Mouse (Mus musculus) stomach, postnatal 0 days (tissue): ENCODE results near the gene Uckl1. TPM values are rescaled to one million over a fixed set of nuclear protein-coding genes. Genes with fewer than 3 reads are reported as not detected.

Source experiments
- ATAC-seq: fragments of 200-750 bp; cut with Nextera tagmentation; 2 replicates; pipeline ENCODE4 v1.8.0; 2017; ENCODE audit not compliant: low FRiP score, low TSS enrichment
- DNase-seq: peaks from one replicate; pipeline ENCODE4 v3.0.0-alpha.2; 2016; ENCODE audit warnings: low spot score
- H3K27ac ChIP-seq: fragments of 300-500 bp; sonication (generic); replicated peaks from 2 replicates; pipeline ENCODE4 v1.5.1; 2014; ENCODE audit warnings: mild to moderate bottlenecking, control low read depth
- H3K27me3 ChIP-seq: fragments of 300-500 bp; sonication (generic); 2 replicates; pipeline ENCODE4 v1.6.1; 2014; ENCODE audit warnings: low read length; ENCODE audit not compliant: control insufficient read depth, insufficient read depth
- H3K36me3 ChIP-seq: fragments of 300-500 bp; sonication (generic); 2 replicates; pipeline ENCODE4 v1.6.1; 2014; ENCODE audit warnings: low read length, mixed read lengths; ENCODE audit not compliant: control insufficient read depth, insufficient read depth
- H3K4me1 ChIP-seq: fragments of 300-500 bp; sonication (generic); replicated peaks from 2 replicates; pipeline ENCODE4 v1.6.1; 2014; ENCODE audit warnings: antibody characterized with exemption; ENCODE audit not compliant: control insufficient read depth, insufficient read depth
- H3K4me2 ChIP-seq: fragments of 300-500 bp; sonication (generic); replicated peaks from 2 replicates; pipeline ENCODE4 v1.6.1; 2014; ENCODE audit warnings: low read depth, mild to moderate bottlenecking, control low read depth, moderate library complexity
- H3K4me3 ChIP-seq: fragments of 300-500 bp; sonication (generic); 2 replicates; pipeline ENCODE4 v1.5.1; 2014; ENCODE audit warnings: low read depth, low read length, control low read depth
- H3K9ac ChIP-seq: fragments of 300-500 bp; sonication (generic); 2 replicates; pipeline ENCODE4 v1.6.1; 2014; ENCODE audit warnings: mild to moderate bottlenecking, low read length, control low read depth, mixed read lengths
- H3K9me3 ChIP-seq: fragments of 300-500 bp; sonication (generic); 2 replicates; pipeline ENCODE4 v1.6.1; 2016; ENCODE audit warnings: low read length; ENCODE audit not compliant: control insufficient read depth
- CTCF ChIP-seq: IDR thresholded peaks from 2 replicates; pipeline ENCODE4 v1.5.1; 2016; ENCODE audit warnings: antibody characterized with exemption, low read depth, mild to moderate bottlenecking, moderate library complexity
- EP300 ChIP-seq: optimal IDR thresholded peaks from 2 replicates; pipeline ENCODE3; 2016; ENCODE audit warnings: antibody characterized with exemption
- WGBS: fragments of 180-500 bp; shearing (Covaris S2); extraction: QIAGEN DNeasy Blood & Tissue Kit; methylation state at CpG from one replicate; pipeline ENCODE4 v1.1.7; 2014; 5-methylcytosine and 5-hydroxymethylcytosine counted together
- polyA plus RNA-seq: library from polyadenylated mRNA; unstranded; fragments of >200 nt; fragmentation: Nextera tagmentation; extraction: Ambion mirVana; gene quantifications from 2 replicates; pipeline ENCODE4 v1.2.1, GENCODE M21; 2015

Gene Uckl1
- polyA plus RNA-seq, 1 experiment from 2014 or later = 39.7 TPM

- Histone ChIP-seq H3K4me3 (no peak overlapping the region), H3K36me3 (peaks cover 23% of the 10 kb centered on the region), H3K4me2 (no peak overlapping the region), H3K9me3 (no peaks in the 10 kb centered on the region), H3K9ac (no peak overlapping the region), H3K27me3 (no peaks in the 10 kb centered on the region), H3K27ac (no peak overlapping the region), H3K4me1 (no peaks in the 10 kb centered on the region)
- ATAC-seq (no peak), DNase-seq (no peak)
- 92% methylated on average over 7 of the region's 7 CpGs for WGBS
- no peak for TF ChIP-seq CTCF
- TF ChIP-seq EP300 = no peak
Measured at GRCm38 (mm10) chr2:181546142-181546541, 38.5 kb downstream of the Uckl1 start.

- DNase-seq (no peak), ATAC-seq (no peak)
- Histone ChIP-seq H3K4me3 (no peak overlapping the region), H3K4me2 (no peak overlapping the region), H3K4me1 (no peaks in the 10 kb centered on the region), H3K9ac (no peak overlapping the region), H3K27ac (no peak overlapping the region), H3K27me3 (no peaks in the 10 kb centered on the region), H3K36me3 (no peaks in the 10 kb centered on the region), H3K9me3 (no peaks in the 10 kb centered on the region)
- 76% methylated on average over 6 of the region's 6 CpGs for WGBS
- TF ChIP-seq EP300 (no peak), CTCF (peak; percentile 11; the same call in 1 of the 2 replicates)
Measured at GRCm38 (mm10) chr2:181541761-181542380, 42.8 kb downstream of the Uckl1 start.

DNA sequence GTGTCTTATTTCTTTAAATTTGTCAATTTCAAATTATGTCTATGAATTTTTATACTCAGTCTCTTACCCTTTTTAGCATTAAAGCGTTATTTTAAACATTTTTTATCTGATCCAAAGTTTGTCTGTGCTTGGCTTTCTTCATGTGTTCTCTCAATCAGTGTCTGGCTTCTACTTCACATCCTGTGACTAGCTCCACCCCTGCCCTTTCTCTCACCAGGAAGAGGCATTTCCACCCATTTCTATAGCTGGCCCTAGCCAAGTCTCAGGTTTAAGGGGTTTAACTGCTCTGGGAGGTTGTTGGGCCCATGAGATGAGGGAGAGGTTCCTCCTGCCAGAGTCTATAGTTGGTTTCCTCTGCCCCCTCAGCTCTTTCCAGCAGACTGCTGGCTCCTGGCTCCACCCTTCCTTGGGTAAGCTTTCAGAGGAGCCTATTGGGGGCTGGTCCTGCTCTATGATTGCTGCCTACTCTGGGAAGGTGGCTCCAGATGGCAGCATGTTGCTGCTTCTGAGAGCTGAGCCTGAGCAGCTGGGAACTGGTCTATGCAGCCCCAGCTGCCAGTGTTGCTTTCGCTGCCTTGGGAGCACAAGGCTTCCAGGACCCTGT, 47.1 kb downstream of the Uckl1 start:
- 76% methylated on average over 2 of the region's 2 CpGs for WGBS
- DNase-seq = no peak
- no peak overlapping the region for H3K4me2 ChIP-seq

DNA sequence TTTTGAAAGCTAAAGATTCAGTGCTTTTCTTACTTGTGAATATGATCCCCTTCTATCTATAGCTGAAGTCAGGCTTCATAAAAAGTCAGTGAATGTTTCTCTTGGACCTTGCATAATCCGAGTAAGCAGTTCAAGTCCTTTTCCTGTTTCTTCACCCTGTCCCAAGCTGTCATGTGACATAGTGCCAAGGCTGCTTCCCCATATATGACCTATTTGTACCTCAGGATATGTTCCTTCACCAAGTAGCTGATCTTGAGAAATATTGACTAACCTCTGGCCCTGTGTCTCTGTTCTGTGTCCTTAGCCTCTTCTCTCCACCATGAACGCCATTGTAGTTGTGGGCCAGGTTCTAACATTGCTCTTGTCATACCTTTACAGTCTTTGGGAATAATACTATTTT, 48.3 kb downstream of the Uckl1 start:
- DNase-seq (no peak), ATAC-seq (no peak)
- H3K27me3 ChIP-seq = no peaks in the 10 kb centered on the region
- no peak overlapping the region for H3K4me3 ChIP-seq
- no peaks in the 10 kb centered on the region for H3K9me3 ChIP-seq
- no peaks in the 10 kb centered on the region for H3K4me1 ChIP-seq
- H3K9ac ChIP-seq = no peak overlapping the region
- H3K27ac ChIP-seq = no peak overlapping the region
- WGBS = 80% methylated on average over 2 of the region's 2 CpGs
- no peak for TF ChIP-seq EP300
- no peak for TF ChIP-seq CTCF
- no peak overlapping the region for H3K4me2 ChIP-seq
- no peaks in the 10 kb centered on the region for H3K36me3 ChIP-seq

More for the DNA sequence above, 47.1 kb downstream of the Uckl1 start:
- ATAC-seq = peak; percentile 73
- Histone ChIP-seq H3K4me1 (no peaks in the 10 kb centered on the region), H3K27ac (peak overlapping the region; percentile 56; the same call in 1 of the 2 replicates), H3K36me3 (no peaks in the 10 kb centered on the region), H3K4me3 (no peak overlapping the region), H3K27me3 (no peaks in the 10 kb centered on the region), H3K9me3 (no peaks in the 10 kb centered on the region), H3K9ac (no peak overlapping the region)
- TF ChIP-seq EP300 = no peak
- no peak for TF ChIP-seq CTCF

GRCm38 (mm10) chr2:181532589-181532988, 52.1 kb downstream of the Uckl1 start:
- WGBS = 86% methylated on average over 3 of the region's 3 CpGs

DNA sequence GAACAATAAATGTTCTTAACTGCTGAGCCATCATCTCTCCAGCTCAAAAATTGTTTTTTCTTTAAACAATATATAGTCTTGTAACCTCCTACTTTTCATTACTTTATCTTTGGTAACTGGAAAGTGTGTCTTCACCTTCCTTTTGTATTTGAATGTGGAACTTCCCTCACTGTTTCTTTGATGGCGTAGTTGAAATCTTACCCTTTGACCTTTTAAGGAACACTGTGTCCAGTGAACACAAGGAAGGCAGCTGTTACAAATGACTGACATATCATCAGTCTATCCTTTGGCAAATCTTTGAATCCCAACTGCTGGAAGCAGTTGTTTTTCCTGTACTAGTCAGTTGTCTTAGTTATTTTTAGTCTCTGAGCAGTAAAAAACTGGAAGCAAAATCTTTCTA, 55.6 kb downstream of the Uckl1 start:
- H3K4me1 ChIP-seq = no peaks in the 10 kb centered on the region
- 78% methylated on average over 1 of the region's 1 CpGs for WGBS
- no peaks in the 10 kb centered on the region for H3K27me3 ChIP-seq
- H3K27ac ChIP-seq = no peak overlapping the region
- no peak overlapping the region for H3K4me2 ChIP-seq
- H3K36me3 ChIP-seq = no peaks in the 10 kb centered on the region; the same call in 1 of the 2 replicates
- H3K4me3 ChIP-seq = no peak overlapping the region
- TF ChIP-seq CTCF = no peak
- TF ChIP-seq EP300 = no peak
- DNase-seq = no peak
- no peak overlapping the region for H3K9ac ChIP-seq
- H3K9me3 ChIP-seq = no peaks in the 10 kb centered on the region
- ATAC-seq = no peak

More at GRCm38 (mm10) chr2:181532589-181532988, 52.1 kb downstream of the Uckl1 start:
- no peak overlapping the region for H3K9ac ChIP-seq
- ATAC-seq (no peak), DNase-seq (no peak)
- no peaks in the 10 kb centered on the region for H3K27me3 ChIP-seq
- H3K4me1 ChIP-seq = no peaks in the 10 kb centered on the region
- no peak for TF ChIP-seq CTCF
- TF ChIP-seq EP300 = no peak
- H3K36me3 ChIP-seq = no peaks in the 10 kb centered on the region; the same call in 1 of the 2 replicates
- no peak overlapping the region for H3K4me3 ChIP-seq
- no peak overlapping the region for H3K4me2 ChIP-seq
- H3K9me3 ChIP-seq = no peaks in the 10 kb centered on the region
- H3K27ac ChIP-seq = no peak overlapping the region
